Mouse (Mus musculus) T-cell, adult 2 months (primary cell): ENCODE measurements around the gene Oit3.
A peak's percentile ranks its signal among the peaks of the same experiment; 100 is the strongest.

Source experiments
- DNase-seq: peaks from one replicate; pipeline ENCODE4 v3.0.0; 2022; ENCODE audit warnings: low spot score

The Oit3 gene

DNA sequence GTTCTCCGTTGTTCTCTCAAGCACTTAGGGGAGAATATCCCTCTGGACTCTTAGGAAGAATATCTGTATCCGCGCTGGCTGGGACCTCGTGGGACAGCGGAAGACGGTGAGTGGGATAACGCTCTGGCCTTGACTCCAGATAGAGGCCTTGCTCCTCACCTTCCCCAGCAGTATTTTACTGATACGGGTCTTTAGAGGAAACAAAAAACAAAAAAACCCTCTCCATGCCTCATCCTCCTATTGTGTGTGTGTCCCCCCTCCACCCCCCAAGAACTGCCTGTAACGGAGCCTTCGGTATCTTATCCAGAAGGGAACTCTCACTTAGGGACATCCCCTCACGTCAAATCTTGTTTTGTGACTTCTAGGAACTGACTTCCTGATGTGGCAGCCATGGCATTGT lies at the start of gene Oit3:
TSS of gene Oit3 (minus strand) at position 44 of the 400 bp plus-strand sequence.
- no peak for DNase-seq

- DNase-seq = no peak
Observed at GRCm38 (mm10) chr10:59490920-59491319, 49.3 kb upstream of the Oit3 start.

DNA sequence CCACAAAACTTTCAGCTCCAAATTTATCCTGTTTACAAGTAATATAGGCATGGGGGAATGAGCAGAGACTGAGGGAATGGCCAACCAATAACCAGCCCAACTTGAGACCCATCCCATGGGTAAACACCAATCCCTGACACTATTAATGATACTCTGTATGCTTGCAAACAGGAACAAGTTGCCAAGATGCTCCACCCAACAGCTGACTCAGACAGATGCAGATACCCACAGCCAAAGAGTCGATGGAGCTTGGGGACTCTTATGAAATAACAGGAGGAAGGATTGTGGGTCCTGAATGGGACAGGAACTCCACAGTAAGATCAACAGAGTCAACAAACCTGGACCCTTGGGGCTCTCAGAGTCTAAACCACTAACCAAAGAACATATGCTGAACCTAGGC lies 47.8 kb upstream of the Oit3 start:
- no peak for DNase-seq

DNA sequence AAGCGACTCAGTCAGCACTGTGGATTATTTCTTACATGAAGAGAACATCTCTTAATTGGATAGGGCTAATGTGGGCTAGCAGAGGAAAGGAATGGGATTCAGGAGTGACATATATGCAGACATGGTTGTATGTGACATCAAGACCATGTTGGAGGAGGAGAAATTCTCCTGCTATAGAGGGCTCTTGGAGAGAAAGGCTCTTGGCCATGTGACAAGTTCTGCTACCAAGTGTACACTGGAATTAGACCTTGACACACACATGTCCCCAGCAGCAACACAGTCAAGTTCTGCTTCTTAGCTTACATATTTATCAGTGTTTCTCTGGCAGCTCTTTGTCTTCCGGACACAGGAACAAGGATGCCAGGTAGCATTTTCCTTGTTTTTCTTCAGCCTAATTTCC lies 45.8 kb upstream of the Oit3 start:
- no peak for DNase-seq

DNA sequence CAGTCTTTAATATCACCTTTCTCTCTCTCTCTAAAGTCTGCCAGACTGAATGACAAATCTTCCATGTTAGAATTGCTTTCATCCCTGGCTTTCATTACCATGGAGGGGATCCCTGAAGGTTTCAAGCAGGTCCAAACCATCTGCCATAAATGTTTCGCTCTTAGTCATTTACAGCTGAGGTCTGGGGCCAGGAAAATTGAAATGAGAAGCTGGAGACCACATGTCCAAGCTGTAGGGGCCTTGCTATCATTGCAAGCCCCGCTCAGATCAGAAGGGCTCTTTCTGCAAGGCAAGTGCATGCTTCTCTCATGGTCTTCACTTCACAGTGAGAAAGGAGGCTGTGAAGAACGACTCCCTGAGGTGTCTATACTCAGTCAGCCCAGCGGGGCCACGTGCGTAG lies 42.7 kb upstream of the Oit3 start:
- no peak for DNase-seq

DNA sequence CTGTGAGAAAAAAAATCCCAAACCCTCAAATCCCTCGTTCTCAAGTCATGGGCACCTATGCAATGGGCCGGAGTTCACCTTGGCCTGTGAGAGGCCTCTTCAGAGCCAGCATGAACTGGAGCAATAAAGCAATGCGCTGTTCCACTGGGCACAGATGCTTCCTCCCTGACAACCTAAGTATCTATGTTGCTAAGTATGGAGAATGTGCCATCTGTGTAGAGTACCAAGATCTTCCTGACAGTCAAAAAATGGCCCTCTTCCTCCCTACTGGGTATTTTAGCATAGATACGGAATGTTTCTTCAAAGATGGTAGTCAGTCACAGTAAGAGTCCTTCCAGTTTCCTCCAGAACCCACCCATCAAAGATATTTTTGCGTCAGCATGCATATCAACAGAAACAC lies 39.8 kb upstream of the Oit3 start:
- no peak for DNase-seq

DNA sequence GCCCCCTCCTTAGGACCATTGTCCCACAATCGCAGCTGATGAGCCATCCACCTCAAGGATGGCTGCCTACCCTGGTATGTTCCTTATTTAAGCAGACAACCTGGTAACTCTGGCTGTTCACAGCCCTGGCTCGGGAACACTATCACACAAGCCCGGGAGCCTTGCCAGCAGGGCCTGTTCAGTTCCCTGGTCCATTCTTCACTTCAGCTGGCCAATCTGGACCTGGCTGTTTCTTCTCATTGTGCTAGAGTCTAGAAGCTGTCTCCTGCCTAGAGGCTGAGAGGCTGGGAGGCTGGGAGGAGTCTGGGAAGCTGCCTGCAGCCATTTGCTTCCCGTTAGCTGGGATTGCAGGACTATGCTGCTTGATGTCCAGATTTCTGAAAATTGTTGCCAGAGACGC lies 28.9 kb upstream of the Oit3 start:
- DNase-seq = no peak

- DNase-seq = no peak
Observed at GRCm38 (mm10) chr10:59467297-59467696, 25.7 kb upstream of the Oit3 start.

DNA sequence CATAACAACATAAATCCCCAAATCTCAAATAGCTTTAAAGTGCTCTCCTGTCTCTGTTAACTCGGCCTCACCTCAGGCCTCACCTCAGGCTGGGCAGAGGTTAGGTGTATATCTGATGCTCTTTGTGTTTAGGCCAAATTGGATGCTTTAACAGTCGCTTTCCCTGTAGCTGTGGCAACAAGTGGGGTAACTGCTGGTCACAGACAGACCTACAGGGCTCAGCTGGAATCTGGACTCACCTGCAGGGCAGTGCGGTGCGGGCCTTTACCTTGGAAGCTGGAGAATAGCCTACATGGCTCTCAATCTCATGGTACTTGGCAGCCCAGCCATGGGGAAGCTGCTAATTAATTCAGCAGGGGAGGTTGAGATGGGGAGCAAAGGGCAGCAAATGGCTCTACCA lies 25.0 kb upstream of the Oit3 start:
- DNase-seq = no peak

GRCm38 (mm10) chr10:59465546-59465945 lies 24.0 kb upstream of the Oit3 start:
- no peak for DNase-seq

GRCm38 (mm10) chr10:59462307-59462706 lies 20.7 kb upstream of the Oit3 start:
- DNase-seq = no peak

DNA sequence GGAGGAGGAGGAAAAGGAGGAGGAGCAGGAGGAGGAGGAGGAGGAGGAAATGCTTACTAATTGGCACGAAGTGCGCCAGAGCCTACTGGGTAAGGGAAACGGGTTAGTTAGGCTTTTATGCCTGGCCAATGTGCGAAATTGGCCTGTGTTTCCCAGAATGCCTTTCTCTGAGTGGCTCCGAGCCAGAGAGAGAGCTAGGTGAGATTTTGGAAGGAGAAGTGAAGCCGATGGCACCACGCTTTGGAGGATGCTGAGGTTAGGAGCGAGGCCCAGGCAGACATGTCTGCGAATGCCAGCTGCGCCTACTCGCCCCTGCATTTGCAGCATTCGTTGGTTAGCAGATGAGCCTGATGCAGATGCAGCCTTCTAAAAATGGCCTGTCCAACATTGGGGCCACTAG lies 18.2 kb upstream of the Oit3 start:
- no peak for DNase-seq

DNA sequence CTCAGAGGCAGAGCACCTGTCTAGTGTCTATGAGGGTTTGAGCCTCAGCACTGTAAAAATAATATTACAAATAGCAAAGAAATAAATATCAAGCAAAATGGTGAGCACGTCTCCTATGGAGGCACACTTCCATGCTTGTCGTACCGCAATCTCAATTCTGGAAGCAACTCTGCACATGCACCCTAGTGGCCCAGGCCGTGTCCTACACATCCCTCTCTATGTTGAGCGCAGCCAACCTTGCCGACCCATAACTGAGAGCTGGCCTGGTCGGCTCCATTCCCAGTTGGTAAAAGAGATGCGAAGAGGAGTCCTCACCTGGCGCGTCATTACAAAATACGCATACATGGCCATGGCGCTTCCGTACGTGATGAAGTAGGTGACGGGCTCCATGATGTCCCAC lies 13.1 kb upstream of the Oit3 start:
- DNase-seq = no peak

DNA sequence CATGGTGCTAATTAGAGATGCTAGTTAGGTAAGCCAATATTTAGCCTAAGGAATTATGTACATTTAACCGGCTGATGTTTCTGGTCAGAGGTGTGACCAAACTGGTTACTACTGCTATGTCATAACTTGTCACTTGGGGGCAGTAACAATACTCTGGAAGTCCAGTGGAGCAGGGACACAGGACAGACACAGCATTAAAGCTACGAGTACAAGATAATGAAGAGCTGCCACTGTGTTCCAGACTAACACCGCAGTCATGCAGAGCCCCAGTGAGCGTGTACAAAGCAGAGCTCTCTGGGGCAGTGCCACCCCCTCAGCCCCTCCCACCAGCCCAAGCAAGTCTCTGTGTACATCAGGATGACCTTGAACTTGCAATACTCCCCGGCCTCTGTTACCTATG lies 10.3 kb upstream of the Oit3 start:
- no peak for DNase-seq

DNA sequence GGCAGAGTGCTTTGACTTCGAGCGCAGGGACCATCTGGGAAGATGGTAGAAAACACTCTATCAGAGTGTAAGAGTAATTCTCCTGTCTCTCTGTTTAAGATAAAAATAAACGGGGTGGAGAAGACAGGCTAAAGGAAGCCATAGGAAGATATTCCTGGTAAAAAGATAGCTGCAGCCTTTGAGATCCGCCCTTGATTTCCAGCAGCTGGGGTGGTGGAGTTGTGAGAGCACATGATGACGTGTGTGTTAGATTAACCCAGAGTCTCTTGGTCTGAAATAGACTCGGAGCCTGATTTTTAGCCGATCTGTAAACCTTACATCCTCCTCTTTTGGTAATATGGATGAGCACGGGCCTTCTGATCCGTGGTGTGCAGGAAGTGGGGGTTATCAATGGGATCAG lies 6.0 kb upstream of the Oit3 start:
- DNase-seq = no peak

DNA sequence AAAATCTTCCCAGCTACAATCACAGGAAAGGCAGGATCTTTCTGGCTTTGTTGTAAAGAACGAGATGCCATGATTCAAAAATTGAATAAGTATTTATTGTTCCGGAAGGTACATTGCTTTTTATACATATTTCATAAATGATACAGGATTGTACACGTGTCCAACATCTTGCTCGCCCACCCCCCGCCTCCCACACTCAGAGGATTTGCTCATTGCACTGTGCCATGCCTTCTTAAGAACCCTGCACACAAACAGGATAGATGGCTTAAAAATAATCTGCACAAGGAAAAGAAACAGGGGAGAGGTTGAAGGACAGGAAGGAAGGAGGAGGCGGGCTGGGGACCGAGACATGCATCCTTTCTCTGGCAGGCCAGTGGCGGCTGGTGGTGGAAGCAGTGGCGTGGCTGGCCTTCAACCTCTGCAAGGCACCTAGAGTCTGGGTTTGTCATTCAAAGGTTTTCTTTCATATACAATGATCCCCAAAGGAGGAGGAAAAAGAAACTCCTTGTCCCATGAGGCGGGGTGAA lies 5.4 kb upstream of the Oit3 start:
- DNase-seq = no peak

DNA sequence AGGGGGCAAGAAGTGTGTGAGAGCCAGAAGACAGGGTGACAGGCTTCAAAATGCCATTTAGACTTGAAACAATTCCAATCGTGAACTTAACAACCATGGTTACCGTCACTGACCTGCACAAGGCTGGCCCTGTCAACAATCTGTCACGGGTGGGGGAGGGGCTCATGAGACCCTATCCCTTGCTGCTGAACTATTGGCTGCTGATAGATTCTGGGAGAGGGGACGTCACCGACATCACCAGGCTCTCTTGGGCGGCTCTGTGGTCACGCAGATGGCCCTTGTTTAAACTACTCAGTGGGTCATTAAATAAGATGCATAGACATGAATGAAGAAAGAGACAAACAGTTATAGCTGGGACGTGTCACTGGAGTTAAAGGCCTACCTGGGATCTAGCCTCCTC lies 3.1 kb upstream of the Oit3 start:
- no peak for DNase-seq

DNA sequence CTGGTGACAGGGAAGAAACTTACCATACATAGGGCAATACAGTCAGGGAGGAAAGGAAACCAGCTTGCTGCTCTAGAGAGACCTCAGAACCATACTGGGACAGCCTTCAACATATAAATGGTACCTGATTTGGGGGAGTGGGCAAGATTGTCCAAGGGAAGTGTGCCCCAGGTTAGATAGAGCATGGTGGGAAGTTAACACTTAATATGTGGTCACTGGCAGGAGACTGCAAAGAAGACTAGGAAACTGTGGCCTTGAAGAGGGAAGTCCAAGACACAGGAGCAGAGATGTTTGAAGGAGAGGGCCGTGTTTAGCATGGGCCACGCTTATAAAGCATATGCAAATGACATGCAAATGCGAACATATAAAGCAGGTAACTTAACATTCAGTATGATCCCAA lies 2.5 kb upstream of the Oit3 start:
- DNase-seq = no peak

GRCm38 (mm10) chr10:59443212-59443611 lies 1.6 kb upstream of the Oit3 start:
- no peak for DNase-seq

DNA sequence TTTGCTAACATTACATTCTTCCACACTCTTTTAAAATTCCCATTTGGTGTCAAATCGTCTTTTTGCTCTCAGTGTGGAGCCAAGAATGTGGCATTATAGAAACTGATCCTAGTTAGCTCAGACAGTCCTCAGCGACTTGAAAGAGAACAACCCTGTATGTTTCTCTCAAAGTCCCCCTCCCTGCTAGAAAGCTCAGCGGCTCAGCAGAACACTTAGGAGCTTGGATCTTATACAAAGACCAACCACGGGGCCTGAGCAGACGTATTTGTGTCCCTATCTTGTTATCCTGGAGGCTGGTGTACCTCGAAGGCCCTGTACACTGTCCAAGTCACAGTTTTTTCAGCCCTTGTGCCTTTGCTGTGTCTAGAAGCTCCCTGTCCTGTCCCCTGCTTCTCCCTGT lies 1.4 kb downstream of the Oit3 start:
- no peak for DNase-seq

DNA sequence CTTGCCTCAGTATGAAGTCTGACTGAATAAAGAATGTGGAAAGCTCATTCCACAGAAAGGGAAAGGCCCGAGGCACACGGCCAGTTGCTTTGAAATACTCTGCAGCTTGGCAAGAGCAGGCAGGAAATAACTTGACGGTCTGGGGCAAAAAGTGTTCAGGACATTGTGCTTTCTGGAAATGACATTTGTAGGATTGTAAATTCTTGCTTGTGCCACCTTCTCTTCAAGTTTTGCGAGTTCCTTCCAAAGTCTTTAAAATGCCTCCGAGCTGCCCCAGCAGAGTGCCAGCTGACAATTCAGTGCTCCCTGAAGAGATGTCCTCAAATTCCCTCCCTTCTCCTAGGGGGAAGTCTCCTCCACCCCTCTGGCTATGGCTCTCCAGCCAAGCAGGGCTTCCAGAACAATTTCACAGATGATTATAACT lies 2.1 kb downstream of the Oit3 start:
- DNase-seq = no peak

GRCm38 (mm10) chr10:59438651-59439050 lies 2.9 kb downstream of the Oit3 start:
- no peak for DNase-seq

GRCm38 (mm10) chr10:59435746-59436145 lies 5.8 kb downstream of the Oit3 start:
- DNase-seq = peak; percentile 10

- no peak for DNase-seq
Observed at GRCm38 (mm10) chr10:59430701-59431218, 10.8 kb downstream of the Oit3 start.
